Mouse (Mus musculus) testis, adult 2 months (tissue): ENCODE data around the gene Ctsll3.

ENCODE experiments used
- CTCF ChIP-seq: fragments of 200-500 bp; IDR thresholded peaks from 2 replicates; pipeline ENCODE4 v1.5.1; 2012; ENCODE audit warnings: low read depth, mild to moderate bottlenecking, inconsistent platforms, low read length, moderate library complexity; ENCODE audit not compliant: control insufficient read depth, insufficient read depth, insufficient replicate concordance
- POLR2A ChIP-seq: fragments of 200-500 bp; IDR thresholded peaks from 2 replicates; pipeline ENCODE4 v1.6.1; 2012; ENCODE audit warnings: low read depth, mild to moderate bottlenecking, inconsistent platforms, low read length, moderate library complexity; ENCODE audit not compliant: control insufficient read depth

DNA sequence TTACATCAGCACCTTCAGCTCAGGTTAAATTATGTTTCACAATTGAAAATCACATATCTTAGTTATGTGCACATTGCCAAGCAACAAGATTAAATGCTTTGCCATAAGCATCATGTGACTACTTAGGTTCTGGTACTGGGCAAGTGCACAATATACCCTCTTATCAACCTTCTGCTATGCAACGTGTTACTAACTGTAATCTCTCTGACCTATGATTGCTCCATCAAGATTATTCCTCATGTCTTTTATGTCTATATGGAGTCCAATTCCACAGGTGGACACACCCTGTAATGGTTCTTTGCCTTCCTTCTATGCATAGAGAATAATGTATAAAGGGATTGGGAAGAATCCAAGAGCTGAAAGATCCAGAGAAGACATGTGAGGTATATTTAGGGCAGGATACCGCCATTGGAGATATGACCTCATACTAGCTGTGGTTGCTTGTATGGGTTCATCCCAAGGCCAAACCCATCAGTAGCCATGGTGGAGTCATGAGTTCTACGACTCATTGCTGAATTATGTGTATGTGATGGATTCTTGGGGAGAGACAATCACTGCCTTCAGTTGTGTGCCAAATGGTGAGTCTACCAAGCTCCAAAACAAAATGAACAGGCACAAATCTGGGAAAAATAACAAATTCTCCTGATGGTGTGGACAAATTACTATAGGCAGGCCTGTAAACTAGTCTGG lies 18.0 kb upstream of the Ctsll3 start:
- no peak for TF ChIP-seq CTCF
- TF ChIP-seq POLR2A: no peak
